Mouse (Mus musculus) C2C12 (cell line): Measurements from ENCODE around the gene Cryab.

Source experiments
- CTCF ChIP-seq: IDR thresholded peaks from one replicate; pipeline ENCODE4 v1.5.1; 2011; ENCODE audit not compliant: control insufficient read depth, insufficient read depth, insufficient read length
- FOSL1 ChIP-seq: IDR thresholded peaks from one replicate; pipeline ENCODE4 v1.8.0; 2011; ENCODE audit warnings: mild to moderate bottlenecking, low read length; ENCODE audit not compliant: poor library complexity, insufficient read depth, severe bottlenecking

DNA sequence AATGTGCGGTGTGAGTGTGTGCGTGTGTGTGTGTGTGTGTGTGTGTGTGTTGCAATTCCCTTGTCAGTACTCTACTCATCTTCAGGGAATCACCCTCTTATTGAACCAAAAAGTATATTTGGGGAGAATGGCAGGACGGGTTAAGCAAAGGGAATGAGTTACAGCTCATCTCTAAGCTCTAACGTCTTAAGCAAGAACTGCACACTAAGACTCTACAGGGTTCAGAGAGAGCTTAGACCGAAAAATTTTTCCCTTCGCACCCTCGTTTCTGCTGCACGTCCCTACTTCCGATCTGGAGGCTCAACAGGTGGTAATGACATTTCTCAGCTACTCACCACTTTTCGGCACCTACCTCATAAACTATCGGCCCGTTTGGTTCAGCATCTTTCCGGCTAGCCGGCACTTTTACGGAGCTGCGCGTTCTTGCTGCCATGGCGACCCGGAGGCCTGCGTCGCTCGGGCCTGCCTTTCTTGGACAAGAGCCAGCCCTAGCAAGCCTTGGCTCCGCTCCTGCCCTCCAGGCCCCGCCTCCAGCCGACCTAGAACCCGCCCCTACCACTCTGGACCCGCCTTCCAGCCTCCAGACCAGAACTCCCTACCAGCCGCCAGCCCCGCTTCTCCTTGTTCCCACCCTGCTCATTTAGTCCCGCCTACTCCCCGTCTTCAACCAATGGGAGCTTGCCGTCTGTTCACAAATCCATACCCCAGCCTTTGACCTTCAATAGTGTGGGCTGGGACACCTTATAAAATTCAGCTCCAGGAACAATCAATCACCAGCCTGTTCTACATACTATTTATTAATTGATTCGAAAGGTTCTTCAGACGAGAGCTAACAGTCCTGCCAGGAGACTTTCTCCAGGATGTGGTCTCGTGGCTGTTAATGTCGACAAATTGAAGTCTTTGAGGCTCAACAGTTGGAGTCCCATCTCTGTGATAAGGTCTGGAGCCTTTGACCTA is 11.9 kb upstream of the Cryab start, which contains the start of gene Dixdc1:
- TF ChIP-seq CTCF, result no peak
- TF ChIP-seq FOSL1, result no peak
